Mouse (Mus musculus) T-helper 2 cell (primary cell): Measurements from ENCODE around the gene Fam107b.

Source experiments
- in situ Hi-C: fragments of 300-600 bp; cut with MboI, MseI; formaldehyde crosslinking; loops from one replicate; pipeline ENCODE4 v1.15.1; 2025; ENCODE audit warnings: high pct_unique_total_duplicates

The Fam107b gene

DNA sequence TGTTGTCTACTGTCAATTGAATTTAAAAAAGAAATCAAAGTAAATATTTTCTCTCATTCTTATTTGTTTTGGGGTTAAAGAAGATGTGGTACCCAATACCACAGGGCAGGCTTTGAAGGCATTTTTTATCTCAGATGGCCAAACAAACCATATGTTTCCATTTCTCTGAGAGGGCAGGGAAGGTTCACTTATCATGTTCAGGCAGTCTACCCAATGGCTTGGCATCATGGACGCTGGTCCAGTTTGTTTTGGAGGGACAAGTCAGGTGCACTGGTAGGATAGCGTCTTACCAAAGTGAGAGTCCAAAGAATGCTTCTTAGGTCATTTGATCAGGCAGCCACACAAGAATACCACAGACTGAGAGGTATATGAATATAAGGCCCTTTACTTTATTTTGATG lies 139.6 kb downstream of the Fam107b start:
- in situ Hi-C loops = loop anchor here (5.0 kb wide), 1 partner anchor 48 kb away; no protein-coding TSS in a partner anchor

DNA sequence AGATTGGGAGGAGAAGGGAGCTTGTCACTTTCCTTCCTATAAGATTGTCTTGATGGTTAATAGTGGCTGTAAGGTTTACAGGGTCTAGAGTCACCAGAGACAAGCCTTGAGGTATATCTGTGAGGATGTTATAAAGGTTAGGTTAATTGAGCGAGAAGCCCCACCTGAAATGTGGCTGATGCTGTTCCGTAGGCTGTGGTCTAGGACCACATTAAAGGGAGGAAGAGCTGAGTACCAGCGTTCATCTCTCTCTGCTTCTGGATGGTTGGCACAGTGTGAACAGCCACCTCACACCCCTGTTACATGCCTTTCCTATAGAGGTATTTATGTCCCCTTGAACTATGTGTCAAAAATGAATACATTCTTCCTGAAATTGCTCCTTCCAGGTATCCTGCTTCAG lies 140.2 kb downstream of the Fam107b start:
- in situ Hi-C loops = loop anchor here (5.0 kb wide), 1 partner anchor 48 kb away; no protein-coding TSS in a partner anchor

DNA sequence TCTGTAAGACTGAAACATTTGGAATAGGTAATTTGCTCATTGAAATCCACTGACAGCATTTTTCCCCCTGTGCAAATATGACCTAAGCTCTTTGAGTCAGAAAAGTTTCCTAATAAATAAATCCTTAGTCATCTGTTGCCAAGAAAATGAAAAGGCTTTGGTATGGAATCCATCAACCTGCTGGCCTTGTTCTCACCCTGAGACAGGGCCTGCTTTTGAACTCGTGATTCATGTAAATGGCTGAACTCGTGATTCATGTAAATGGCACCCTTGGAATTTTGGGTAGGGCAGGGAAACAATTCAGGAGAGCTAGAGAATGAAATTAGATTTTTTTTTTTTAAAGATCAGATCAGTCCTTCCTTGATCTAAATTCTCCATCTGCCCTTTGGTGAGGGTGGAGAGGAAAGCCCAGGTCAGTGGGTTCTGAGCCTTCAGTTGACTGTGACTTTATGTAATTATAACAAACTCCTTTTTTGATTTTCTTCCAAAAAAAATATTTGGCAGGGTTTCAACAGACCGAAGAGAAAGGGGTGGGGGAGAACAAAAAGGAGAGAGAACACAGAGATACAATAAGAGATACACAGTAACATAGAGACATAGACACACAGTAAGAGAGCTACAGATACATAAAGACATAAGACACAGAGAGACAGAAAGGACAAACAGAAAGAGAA lies 142.2 kb downstream of the Fam107b start:
- in situ Hi-C loops = loop anchor here (5.0 kb wide), 1 partner anchor 50 kb away; no protein-coding TSS in a partner anchor

DNA sequence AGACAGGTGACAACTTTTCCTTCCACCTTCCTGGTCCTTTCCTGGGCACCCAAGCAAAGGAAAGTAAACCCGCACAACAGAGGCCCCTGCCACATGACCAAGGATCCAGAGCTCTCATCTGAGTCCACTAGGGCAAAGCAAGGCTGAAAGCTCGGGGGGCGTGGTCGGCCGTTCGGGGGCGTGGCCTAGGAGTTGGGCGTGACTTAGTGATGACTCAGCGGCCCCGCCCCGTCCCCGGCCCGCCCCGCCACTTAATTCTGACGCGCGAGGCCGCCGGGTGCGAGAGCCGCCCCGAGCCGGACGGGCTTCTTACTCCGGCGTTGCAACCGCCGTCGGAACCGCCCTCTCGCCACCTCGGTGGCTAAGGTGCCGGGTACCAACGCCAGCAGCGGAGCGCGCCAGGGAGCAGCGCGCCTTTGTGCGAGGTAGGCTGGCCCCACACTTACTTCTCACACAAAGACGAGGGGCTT lies 143.0 kb downstream of the Fam107b start:
- in situ Hi-C loops = loop anchor here (5.0 kb wide), 1 partner anchor 51 kb away; no protein-coding TSS in a partner anchor

DNA sequence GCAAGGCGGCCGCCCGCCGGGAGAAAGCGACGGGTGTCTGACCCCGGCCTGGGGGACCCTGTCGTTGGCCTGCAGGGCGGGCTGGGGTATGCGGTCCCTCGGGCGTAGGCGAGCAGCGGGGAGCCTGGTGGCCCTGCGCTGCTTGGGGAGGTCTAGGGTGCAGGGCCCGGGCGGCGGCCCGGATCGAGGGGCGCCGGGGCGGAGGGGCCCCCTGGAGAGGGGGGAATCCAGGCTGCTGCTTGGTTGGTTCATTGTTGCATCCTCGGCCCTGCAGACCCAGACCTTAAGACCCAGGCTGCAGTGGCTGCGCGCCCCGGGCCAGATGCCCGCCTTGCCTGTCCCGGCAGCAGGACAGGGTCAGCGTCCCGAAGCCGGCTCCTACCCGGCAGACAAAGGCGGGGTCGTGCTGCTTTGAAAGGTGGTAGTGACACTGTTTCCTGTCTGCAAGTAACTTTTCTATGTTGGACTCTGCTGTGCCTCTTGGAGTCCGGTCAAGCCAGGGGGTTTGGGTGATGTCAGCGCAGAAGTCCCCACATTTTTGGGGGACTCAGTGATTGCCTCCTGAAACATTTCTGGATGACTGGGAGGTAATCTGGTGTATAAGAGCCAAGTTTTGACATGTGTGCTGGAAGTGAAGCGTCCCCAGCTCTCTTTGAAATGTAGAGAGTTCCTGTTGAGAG lies 143.5 kb downstream of the Fam107b start:
- in situ Hi-C loops = loop anchor here (5.0 kb wide), 1 partner anchor 52 kb away; no protein-coding TSS in a partner anchor

DNA sequence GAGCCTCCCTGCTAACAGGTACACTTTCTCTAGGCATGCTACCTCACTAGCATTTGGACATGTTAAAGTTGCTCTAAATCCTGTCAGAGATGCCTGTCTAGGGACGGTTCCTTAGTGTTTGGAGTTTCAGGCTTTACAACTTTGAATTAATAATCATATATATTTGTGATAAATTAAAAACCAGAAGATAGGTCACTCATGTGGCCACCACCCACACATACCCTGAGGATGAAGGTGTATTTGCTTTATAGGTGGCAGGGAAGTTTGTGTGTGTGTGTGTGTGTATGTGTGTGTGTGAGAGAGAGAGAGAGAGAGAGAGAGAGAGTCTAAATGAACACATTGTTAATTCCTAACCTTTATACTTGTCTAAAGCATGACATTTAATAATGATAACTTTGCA lies 144.2 kb downstream of the Fam107b start:
- in situ Hi-C loops = loop anchor here (5.0 kb wide), 1 partner anchor 52 kb away; no protein-coding TSS in a partner anchor

DNA sequence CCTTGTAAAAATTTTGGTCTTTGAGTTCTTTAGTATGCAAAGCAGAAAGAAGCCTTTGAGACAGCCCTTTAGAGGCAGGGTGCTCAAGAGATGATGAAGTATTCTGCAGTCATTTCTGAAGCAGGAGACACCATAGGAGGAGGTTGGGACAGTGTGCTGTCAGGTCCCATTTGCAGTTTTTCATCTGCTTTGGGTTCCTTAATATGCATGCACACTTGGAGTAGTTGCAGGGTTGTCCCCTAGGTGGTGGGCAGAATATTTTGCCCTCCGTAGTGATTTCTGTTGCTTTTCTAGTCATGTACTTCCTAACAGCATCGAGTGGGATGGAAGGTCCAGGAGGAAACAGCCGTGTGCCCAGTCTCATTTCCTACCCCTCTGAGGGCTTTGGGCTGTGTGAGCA lies 145.1 kb downstream of the Fam107b start:
- in situ Hi-C loops = no loop called here

DNA sequence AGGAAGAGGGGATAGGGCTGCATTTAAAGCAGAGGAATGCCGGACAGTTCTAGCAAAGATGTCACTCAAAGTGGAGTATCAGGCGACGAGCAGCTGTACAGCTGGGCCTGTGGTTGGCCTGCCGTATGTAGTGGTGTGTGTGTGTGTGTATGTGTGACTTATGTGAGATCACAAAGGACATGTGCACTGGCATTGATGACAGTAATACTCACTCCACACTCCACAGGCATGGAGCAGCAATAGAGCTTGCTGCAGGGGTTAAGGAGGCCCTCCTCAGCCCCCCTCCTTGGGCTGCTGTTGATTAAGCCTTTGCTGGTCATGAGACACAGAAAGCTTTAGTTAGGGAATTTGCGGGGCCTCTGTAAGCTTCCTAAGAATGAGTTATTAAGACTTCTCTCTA lies 147.0 kb downstream of the Fam107b start:
- in situ Hi-C loops = no loop called here

DNA sequence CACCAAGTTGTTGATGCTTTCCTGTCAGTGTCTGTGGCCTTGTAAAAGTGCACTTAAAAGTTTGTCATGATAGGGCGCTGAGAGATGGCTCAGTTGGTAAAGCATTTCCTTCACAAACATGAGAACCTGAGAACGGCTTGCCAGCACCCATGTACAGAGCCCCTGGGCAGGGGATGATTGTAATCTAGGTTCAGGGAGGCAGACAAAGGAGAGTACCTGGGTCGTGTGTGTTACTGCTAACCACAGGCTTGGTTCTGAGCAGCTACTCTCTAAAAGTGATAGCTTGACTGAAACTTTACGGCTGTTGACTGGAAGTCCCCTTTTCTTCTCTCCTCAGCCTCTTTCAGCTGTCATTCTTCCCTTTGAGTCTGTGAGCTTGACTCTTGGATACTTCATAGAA lies 147.6 kb downstream of the Fam107b start:
- in situ Hi-C loops = no loop called here

DNA sequence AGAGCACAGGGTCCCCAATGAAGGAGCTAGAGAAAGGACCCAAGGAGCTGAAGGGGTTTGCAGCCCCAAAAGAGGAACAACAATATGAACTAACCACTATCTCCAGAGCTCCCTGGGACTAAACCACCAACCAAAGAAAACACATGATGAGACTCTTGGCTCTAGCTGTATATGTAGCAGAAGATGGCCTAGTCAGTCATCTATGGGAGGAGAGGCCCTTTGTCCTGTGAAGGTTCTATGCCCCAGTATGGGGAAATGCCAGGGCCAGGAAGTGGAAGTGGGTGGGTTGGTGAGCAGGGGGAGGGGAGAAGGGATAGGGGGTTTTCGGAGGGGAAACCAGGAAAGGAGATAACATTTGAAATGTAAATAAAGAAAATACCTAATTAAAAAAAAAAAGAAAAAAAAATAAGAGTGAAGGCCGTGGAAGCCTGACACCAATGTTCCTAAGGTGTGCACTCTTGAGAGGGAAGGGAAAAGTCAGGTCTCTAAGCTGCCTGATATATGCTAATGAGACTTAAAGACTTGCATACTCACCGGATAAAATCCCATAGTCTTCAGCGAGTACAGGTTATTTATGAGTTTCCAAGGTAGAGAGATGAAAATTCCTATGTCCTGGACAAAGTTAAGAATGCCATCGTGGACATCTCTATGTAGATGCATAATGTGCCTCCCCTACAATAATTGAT lies 149.3 kb downstream of the Fam107b start:
- in situ Hi-C loops = loop anchor here (10.0 kb wide), 1 partner anchor 1165 kb away; the partner anchor contains the start of gene Sephs1

DNA sequence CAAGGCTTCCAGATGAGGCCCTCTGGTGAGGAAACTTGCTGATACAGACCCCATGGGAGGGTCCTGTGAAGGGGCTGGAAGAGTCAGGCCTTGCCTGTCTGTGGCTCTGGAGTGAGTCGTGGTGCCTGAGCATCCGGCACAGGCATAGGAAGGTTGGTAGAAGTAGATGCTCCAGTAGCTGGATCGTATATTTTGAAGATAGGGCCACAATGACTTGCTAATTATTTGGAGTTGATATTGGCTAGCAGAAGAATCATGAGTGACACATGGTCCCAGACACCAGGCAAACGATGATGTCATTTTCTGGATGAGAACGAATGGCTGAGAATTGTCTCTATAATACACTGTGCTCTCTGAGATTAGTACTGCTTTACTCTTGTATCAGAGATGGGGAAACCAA lies 150.8 kb downstream of the Fam107b start:
- in situ Hi-C loops = loop anchor here (10.0 kb wide), 1 partner anchor 1164 kb away; the partner anchor contains the start of gene Sephs1

DNA sequence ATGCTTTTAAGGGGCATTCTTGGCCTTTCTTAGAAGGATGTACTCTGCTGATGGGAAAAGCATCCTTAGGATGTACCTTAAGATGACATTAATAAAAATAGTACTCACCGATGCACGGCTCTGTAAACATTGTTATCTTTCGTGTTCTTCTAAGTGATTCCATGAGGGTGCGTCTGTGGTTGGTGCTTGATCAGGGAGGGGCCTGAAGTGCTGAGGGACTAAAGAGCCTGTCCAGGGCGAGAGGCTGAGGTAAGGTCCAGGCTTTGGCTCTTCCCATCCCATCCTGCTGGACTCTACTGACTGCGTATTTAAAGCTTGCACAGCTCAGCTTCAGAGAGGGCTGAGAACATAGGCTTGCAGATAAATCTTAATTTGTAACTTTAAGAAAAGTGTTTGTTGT lies 151.7 kb downstream of the Fam107b start:
- in situ Hi-C loops = loop anchor here (10.0 kb wide), 1 partner anchor 1163 kb away; the partner anchor contains the start of gene Sephs1

DNA sequence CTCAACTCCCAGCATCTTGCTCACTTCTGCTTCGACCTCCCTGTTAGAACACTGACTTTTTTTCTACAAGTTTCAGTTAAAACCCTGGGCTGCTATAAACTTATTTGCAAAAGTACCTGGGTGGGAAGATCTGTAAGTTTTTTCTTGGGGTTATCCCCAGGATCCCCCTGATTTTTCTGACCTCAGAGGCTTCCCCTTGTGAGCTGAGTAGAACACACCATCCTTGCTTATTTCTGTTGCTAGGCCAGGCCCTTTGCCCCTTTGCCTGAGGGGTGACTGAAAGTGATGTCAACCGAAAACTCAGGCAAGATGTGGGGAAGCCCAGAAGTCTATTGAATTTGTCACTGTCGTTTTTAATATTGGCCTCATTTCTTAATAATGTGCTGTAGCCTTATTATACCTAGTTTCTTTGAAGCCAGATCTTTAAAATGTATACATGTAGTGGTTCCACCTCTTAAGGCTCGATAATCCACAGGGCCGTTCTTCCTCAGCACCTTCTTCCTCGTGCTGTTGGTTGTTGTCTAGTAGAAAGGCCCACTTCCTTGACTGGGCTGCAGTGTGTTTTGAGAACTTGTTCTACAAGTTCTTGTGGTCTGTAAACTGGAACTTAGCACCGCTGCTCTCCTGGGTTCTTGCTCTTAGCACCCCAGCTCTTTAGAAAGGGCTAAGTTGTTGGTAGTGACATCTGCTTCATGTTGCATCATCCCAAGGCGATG lies 153.3 kb downstream of the Fam107b start:
- in situ Hi-C loops = loop anchor here (10.0 kb wide), 1 partner anchor 1161 kb away; the partner anchor contains the start of gene Sephs1

DNA sequence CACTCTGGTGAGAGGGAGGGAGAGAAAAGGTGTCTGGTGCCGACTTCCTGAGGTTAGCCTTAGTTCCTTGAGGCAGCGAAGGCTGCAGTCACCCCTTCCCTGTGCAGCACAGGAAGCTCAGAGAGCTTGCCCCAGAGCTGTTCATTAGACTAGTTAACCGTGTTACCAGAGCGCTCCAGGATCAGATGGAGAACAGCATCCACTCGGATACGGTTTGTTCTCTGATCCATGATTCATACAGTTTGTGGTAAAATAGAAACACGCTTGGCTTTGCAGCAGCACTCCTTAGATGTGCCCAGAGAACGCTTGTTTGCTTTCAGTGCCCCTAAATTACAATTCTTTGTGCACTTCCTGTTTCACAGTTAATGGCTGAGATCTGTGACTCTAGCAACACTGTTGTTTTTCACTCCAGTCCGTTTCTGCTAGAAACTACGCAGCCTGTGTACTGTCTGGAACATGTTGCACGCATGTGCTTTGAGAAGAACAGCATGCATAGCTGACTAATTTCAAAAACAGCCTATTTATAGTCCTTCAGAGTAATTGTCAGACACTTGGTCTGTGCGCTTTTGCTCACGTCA lies 156.3 kb downstream of the Fam107b start:
- in situ Hi-C loops = loop anchor here (10.0 kb wide), 1 partner anchor 1158 kb away; the partner anchor contains the start of gene Sephs1

DNA sequence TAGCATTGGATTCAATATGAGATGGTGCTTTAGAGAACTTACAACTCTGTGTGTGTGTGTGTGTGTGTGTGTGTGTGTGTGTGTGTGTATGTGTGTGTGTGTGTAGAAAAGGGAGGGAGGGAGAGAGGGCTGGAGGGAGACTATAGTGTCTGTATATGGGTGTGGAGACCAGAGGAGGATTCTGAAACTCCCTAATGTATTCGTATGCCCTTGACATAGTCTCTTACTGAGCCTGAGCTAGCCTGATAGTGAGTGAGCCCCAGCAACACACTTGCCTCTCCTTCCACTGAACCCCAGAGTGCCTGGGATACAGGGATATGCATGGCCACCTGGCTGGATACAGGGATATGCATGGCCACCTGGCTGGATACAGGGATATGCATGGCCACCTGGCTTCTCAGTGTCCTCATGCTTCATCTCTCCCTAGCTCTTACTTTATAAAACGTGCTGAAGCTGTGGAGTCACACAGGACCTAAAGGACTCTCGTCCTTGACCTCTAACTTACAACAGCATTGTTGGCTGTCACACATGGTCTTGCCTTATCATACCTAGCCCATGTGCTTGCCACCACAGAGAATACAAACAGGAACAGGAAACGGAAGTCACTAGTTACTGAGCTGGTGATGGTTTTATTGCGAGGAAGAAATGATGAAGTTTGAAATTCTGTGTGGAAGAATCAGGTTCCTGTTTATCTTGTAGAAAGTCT lies 157.1 kb downstream of the Fam107b start:
- in situ Hi-C loops = loop anchor here (10.0 kb wide), 1 partner anchor 1157 kb away; the partner anchor contains the start of gene Sephs1

DNA sequence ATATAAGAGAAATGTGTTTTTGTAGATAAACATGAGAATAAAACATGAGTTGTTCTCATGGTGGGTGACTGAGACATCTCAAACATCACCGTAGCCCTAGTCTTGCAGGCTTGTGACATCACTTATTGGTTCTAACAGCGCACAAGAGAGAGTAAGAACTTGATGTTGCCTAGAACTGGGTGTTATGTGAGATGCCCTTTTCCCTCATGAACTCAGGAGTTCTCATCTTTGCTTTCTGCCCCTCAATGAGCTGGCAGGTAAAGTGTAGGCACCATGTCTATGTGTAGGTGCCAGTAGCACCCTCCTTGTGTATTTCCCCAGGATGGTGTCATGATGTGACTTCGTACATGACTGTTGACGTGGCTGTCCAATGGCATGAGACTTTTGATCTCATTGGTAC lies 157.8 kb downstream of the Fam107b start:
- in situ Hi-C loops = loop anchor here (10.0 kb wide), 1 partner anchor 1157 kb away; the partner anchor contains the start of gene Sephs1

DNA sequence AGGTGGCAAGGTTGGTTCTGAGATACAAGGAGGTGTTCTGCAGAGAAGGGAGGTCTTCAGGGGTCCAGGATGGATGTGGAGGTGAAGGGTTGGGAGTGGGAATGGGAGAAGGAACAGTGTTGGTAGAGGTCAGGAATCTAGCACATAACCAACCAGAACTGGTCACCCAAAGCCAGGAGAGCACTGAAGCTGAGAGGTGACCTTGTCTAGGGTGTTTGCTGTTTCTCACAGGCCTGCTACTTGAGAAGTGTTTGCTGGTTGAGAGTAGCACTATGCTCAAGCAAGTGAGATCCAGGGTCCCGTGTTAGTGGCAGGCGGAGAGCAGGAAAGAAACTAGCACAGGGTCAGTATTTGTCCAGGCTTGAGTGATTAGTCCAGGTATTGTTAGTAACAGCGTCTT lies 159.3 kb downstream of the Fam107b start:
- in situ Hi-C loops = loop anchor here (10.0 kb wide), 1 partner anchor 1155 kb away; the partner anchor contains the start of gene Sephs1

DNA sequence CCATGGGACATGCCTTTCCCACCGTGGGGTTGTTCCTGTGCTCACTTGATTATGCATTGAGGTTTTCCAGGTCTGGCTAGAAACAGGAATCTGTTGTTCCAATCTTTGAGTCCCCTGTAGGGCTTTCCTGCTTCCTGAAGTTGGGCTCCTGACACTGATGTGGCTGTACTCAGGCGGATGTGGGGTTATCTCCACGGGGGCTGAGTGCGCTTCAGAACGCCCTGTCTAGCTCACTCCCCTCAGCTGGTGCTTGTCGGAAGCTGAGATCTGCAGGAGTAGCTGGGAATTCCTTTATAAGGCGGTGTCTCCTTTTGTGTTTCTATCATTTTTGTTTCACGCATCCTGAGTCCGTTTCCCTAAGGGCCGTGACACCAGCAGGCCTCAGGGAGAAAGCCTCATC lies 160.5 kb downstream of the Fam107b start:
- in situ Hi-C loops = no loop called here

DNA sequence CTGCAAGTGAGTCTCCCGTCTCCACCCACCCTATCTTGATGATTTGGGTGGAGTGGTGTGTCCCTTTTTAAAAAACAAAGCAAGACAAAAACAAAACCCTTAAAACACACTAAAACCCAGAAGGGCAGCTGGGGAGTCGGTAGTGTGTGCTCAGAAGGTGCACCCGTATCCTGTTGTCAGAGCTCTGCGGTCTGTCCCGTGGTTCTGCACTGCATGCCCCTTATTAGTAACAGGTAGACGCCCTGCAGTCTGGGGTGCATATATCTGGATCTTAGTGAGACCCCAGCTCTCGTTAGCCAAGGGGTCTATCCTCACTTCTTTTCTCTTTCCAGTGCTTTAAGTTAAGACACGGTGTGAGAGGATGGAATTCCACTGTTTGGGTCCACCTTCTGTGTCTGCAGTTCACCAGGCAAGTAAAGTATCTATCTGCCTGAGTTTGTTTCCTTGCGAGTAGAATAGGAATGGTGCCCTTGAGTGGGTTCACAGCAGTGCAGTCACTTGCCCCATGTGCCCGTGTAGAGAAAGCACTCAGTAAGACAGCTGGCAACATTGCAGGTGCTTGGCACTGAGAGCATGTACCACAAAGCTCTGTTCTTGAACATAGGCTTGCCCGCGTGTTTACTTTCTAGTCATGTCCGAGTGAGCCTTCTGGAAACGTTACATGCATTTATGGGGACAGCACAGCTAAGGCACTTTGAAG lies 161.2 kb downstream of the Fam107b start:
- in situ Hi-C loops = no loop called here
